Mouse (Mus musculus) kidney, adult 2 months (tissue): ENCODE data around the gene Dennd5b.

Source experiments
- CTCF ChIP-seq: fragments of 200-500 bp; conservative IDR thresholded peaks from 2 replicates; pipeline ENCODE4 v1.5.1; 2011; ENCODE audit warnings: low read depth, mild to moderate bottlenecking, control low read depth, low read length, moderate library complexity, mixed read lengths; ENCODE audit not compliant: insufficient read depth, insufficient read length
- POLR2A ChIP-seq: fragments of 200-500 bp; IDR thresholded peaks from one replicate; pipeline ENCODE4 v1.6.1; 2011; ENCODE audit warnings: low read depth, low read length, control low read depth

- TF ChIP-seq CTCF: no peak
- TF ChIP-seq POLR2A: no peak
Observed at GRCm38 (mm10) chr6:148971385-148971940, 130.0 kb downstream of the Dennd5b start.
